Mouse (Mus musculus) embryonic fibroblast, embryonic 13.5 days (primary cell): ENCODE measurements at regions not wholly inside any gene's neighbourhood (a gene's known extent, or its start where the extent isn't known, plus 50 kb on each side); places are given as distances from the start of the nearest gene placed in this dataset.

Experiments
- CTCF ChIP-seq: IDR thresholded peaks from 2 replicates; pipeline ENCODE4 v1.5.1; 2011; ENCODE audit warnings: mild to moderate bottlenecking, control low read depth, low read length, moderate library complexity, borderline replicate concordance; ENCODE audit not compliant: insufficient read depth
- POLR2A ChIP-seq: IDR thresholded peaks from 2 replicates; pipeline ENCODE4 v1.6.1; 2011; ENCODE audit warnings: low read depth, mild to moderate bottlenecking, control low read depth, low read length, moderate library complexity

DNA sequence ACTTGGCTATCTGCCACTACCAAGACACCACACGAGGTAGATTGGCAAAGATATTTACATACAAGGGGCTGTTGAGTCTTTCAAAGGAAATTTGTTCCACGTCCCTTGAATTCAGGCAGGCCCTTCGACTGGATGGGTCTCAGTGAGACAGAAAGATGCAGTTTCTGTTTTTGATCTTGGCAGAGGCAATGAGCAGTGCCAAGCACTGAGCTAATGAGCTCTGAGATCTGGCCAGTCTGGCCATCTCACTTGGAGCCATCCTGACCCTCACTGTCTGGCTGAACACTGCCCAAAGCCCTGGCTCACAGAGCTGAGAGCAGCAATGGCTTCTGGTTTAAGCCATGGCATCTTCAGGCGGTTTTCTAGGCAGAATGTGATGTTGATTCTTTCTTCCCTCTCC is 65.3 kb downstream of the Zfp706 start:
- no peak for TF ChIP-seq POLR2A
- no peak for TF ChIP-seq CTCF
